Mouse (Mus musculus) cerebellum, adult 11-12 months (tissue): Measurements from ENCODE around the gene Pdia2.
A peak's percentile ranks its signal among the peaks of the same experiment; 100 is the strongest.

Source experiments
- DNase-seq: peaks from one replicate; pipeline ENCODE4 v3.0.0; 2022

Gene Pdia2

DNA sequence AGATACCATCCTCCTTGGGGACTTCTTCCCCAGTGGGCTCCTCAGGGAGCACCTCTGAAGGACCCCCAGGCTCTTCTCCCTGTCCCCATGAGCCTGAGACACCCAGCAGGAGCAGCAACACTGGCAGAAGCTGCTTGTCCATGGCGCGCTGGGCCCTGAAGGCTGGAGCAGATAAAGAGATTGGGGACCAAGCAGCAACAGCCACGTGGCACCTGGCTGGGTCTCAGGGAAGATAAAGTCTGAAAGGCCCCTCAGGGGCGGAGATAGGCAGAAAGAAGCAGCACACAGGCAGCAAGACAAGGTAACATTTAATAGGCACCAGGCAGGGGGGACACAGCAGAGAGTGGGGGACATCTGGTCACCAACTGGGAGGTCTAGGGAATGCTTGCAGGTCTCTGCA, at the start of gene Pdia2:
Pdia2 (minus strand) TSS at position 196 of the 400 bp plus-strand sequence.
- DNase-seq = no peak

DNA sequence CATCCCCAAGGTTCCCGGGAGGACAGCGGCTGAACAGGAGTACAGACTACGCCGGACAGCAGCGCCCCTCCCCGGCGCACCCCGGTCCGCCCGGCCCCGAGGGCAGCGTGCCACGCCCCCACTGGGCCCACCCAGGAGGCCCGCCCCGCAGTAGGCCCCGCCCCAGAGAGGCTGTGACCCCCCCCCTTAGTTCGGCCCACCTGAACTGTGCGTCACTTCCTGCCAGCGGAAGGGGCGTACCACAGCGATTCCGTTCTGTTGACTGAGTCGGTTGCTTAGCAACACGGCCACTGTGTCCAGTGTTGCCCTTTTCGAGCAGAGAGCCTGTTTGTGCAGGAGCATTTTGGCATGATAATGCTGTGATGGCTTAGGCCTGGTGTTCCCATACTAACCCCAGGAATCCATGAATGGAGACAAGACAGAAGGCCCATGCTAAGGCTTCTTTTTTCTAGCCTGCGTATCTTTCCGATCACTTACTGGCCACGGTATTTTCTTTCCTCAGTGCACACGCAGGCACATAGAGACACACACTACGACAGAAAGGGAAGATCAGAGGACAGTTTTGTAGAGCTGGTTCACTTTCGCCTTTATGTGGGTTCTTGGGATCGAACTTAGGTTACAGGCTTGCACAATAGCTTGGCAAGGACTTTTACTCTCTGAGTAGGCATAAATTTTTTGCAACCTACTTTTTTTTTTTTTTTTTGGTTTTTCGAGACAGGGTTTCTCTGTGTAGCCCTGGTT, 45.4 kb upstream of the Pdia2 start, which contains the start of gene Fam234a:
Fam234a (minus strand) TSS at position 142 of the 741 bp plus-strand sequence.
- peak; percentile 93 for DNase-seq

DNA sequence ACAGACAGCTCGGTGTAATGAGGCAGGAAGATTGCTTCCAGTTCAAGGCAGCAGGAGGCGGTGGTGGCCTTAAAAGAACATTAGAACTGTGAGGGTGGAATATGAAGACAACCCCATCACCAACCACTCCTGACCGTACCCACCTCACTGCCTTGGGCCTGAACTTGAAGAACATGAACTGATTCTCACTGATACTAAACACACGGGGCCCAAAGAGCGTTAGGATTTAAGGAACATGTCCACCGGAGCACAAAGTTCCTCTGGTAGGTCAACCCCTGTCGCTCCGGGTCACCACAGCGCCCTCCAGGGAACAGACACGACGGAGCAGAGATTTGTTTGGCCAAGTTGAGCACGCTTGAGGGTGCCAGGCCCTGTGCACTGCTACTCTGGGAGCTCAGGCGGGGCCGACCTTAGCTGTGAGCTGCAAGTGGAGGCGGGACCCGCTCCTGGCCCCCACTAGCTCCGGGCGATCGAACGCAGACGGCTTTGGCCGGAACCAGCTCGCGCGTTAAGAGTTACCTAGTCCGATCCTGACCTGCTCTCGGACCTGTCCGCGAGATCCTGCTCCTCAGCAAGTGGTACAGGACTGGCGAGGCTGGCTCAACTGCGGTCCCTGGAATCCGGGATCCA, 44.7 kb upstream of the Pdia2 start:
- no peak for DNase-seq

DNA sequence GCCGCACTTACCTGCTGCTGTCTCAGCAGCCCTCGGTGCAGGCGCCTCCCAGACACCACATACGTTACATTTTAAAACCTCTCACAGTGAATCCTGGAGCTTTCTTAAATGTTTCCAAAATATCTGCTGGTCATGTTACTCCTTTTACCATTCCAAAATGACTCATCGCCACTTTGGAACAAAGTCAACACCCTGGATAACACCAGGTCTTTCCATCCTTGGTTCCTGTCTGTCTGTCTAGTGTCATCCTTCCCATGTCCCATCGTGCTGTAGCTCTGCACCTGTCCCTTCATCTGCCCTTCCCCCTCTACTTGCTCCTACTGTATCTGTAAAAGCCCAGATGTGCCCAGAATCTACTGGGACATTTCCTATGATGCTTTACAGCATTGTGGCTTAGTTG, 42.1 kb upstream of the Pdia2 start:
- no peak for DNase-seq

DNA sequence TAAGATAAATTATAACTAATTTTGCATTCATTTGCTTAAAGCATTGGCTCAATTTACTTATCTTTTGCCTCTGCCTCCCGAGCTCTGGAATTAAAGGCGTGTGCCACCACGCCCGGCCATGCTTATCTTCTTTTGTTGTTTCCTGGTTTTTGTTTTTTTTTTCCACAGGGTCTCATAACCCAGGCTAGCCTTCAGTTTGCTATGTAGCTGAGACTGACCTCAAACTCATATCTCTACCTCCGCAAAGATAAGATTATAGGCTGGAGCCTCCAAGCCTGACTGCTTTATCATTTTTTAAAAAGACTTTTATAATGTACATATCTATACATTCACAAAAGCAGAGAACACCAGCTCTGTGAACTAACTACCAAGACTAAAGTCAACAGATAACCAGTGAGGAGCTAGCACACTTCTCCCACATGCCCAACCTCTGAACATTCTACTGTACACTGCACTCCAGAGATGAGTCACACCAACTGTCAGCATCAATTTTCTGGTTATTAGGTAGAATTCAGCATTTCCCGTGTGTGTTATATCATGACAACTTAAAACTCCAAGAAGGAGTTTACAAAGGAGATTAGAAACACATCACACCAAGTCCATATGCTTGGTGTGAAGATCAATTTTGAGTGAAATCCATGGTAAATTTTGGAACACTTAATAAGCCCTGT, 41.4 kb upstream of the Pdia2 start:
- DNase-seq = no peak

DNA sequence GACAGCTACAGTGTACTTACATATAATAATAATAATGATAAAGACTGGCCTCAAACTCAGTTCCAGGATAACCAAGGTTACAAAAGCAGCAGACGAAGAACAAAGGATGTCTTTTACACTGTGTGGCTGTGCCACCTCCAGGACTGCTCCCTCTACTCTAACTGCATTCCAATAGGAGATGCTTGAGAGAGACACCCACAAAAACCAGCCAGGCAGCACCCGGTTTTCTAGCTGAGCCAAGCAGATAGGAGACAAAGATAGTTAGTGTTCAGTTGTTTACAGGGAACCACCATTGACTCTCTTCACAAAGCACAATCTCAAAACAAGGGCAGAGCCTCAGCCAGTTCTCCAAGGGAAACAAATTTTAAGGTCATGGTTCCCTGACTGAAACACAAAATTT, 40.7 kb upstream of the Pdia2 start:
- DNase-seq = no peak

DNA sequence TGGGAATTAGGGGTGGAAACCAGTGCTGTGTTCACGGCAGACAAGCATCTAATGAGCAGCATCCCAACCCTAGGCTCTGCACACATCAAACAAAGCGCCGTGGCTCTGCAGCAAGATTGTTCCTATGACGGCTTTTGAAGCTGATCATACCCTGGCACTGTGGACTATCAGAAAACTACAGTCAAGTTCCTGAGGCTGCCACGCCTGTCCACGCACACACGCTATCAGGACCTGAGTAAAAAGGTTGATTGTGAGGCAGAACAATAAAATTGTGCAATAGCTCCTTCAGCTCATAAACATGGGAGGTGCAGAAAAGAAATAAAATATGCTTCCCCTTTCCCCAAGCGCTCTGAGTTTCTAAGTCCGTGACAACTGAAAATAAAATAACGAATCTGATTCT, 38.8 kb upstream of the Pdia2 start:
- DNase-seq = no peak

DNA sequence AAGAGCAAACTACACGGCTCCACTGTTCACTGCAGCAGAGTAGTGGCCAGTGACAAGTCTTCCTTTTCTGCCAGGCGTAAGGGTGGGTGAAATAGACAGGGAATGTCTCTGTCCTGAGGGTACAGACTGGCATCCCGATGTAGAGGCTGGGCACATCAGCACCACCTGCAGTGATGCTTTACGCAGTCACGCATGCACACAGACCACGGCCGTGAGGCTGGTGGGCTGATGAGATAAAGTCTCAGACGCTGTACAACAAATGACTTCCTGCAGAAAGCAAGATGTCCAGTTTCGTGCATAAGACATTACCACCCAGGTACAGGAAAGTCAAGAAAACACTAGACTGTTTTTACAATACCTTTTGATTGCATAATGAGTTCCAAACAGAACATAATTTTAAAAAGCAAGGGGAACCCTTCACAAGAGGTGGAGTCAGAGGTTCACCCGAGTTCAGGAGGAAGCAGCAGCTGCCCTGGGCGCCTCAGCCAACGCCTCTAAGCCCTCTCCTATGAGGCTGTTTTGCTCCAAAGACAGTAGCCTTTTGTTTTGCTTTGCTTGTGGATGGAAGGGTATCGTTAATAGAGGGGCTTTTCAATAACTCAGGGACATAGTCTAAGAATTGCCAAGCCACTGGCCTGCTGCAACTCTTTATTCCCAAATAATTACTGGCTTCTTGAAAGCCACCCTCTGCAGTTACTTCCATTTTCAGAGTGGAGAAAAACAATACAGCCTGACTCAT, 36.4 kb upstream of the Pdia2 start:
- DNase-seq = no peak

DNA sequence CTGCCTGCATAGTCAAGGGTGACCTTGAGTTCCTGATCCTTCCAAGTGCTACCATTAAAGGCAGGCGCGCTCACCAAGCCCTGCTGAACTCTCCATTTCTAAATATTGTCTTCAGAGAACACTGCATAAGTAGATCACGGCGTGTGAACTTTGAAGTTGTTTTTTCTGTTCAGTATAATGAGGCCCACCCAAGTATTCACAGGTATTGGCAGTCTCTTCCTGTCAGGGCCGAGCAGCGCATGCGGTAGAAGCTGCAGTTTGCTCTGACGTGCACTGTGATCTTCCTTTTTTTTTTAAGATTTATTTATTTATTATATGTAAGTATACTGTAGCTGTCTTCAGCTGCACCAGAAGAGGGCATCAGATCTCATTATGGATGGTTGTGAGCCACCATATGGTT, 35.5 kb upstream of the Pdia2 start:
- no peak for DNase-seq

DNA sequence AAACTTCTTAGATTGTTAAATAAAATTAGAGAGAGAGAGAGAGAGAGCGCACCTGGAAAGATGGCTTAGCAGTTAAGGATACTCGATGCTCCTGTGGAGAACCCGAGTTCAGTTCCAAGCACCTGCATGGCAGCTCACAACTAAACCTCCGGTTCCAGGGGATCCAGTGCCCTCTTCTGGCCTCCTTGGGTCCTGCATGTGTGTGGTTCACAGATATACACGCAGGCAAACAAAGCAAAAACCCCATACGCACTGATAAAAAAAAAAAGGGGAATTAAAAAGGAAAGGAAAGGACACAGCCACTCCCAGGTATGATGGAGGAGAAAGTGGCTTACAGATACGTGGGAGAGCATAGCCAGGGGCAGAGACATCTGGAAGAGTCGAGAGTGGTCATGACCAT, 34.0 kb upstream of the Pdia2 start:
- DNase-seq = no peak

DNA sequence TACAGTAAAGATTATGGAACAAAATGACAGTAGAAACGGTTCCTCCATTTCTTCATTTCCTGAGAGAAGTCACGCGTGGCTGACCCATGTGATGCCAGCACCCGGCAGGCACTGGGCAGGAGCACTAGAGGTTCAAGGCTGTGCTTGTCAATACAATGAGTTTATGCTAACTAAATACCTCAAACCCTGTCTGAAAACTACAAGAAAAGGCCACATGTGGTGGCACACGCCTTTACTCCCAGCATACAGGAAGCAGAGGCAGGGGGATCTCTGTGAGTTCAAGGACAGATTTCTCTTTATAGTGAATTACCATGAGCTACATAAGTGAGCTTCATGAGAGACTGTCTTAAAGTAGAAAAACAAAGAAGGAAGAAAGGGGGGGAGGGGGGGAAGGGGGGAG, 32.3 kb upstream of the Pdia2 start:
- DNase-seq = no peak

DNA sequence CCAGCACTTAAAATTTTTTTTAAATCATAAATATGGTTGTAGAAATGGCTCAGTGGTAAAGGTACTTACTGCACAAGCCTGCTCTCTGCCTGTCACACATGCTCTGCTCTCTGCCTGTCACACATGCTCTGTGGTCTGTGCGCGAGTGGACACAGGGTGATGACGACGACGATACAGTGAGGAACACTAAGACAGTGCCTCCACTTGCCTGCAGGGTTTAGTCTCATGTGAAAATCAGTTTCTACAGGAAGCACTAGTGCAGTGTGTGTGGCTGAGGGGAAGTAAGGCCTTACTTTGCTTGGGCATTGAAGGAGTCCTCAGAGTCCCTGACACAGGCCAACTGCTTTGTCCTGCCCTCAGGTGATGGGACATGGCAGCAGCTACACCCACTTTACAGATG, 30.9 kb upstream of the Pdia2 start:
- no peak for DNase-seq

DNA sequence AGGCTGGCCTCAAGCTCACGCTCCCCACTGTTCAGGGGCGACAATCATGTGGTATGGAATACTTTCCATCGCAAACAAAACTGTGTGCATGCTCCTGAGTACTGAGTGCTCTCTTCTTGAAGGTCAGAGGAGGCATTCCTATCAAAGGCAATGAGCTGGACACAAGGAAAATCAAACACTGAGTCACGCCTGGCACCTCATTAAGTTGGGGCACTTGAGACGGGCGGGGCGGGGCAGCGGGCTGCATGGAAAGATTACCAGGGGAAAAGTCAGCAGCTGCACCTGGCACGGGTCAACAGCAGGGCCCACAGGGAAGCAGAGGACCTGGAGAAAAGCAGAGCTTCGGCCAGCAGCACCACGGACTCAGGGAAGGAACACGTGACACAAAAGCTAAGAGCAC, 26.3 kb upstream of the Pdia2 start:
- DNase-seq = no peak

DNA sequence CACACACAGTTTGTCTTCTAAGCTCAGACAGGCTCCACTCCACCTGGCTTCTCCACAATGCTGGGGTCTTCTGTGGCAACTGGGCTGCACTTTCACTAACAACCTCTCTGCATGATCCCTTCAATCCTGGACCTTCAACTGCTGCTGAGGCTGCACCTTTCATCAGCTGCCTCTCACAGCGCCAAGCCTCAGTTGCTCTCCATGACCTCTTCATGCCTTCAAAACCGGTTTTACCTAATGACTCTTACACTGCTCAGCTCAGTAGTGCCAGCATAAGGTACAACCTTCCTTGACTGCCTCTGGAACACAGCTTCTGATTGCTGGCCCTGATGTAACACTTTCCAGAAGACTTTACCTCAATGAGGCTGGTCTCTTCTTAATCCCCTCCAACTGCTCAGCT, 22.6 kb upstream of the Pdia2 start:
- DNase-seq = no peak

DNA sequence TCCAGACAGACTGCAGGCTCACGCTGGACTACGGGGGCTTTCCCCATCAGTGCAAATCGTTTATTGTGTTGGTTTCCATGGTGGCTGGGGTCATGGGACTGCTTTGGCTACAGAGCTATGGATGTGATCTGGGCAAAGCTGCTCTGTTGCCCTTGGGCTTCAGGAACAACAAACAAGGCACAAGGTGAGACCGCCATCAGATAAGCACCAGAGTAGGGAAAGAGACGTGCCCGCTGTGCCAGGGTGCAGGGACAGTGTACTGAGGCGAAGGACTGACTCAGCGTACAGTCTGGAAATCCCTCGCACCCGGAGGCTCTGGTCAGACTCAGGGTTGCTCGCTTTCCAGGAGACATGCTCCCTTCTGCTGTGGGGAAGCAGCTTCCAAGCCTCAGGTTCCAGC, 13.8 kb upstream of the Pdia2 start:
- no peak for DNase-seq

DNA sequence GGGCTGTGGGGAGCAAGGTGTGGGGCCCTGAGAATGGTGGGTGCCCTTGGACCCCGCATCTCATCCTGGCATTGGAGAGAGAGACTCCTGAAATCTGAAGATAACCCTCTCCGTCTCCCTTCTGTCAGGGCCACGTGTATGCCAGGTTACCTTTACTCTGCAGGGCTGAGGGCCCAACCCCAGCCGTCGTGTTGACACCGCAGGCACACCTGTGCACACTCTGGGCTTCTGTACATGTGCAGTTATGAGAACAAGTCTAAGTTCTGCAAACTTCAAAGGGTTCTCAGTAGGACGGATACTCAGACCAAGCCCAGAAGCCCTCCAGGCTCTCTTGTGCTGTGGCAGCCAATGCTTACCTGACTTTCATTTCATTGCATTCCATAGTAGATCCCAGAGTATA, 13.4 kb upstream of the Pdia2 start:
- no peak for DNase-seq

DNA sequence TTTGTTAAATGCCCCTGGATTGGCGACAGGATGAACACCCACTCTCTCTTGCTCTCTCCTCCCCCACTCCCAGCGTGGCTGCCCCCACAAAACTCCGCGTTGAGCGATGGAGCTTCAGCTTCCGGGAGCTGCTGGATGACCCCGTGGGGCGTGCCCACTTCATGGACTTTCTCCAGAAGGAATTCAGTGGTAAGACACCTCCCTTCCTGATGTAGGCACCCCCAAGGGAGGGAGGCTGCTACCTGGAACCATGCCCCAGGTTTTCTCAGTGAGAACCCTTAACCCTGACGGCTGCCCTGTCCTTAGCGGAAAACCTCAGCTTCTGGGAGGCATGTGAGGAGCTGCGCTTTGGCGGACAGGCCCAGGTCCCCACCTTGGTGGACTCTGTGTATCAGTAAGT, 8.8 kb upstream of the Pdia2 start, which contains the start of gene Arhgdig:
Arhgdig (minus strand) TSS at position 101 of the 400 bp plus-strand sequence.
- DNase-seq = no peak

DNA sequence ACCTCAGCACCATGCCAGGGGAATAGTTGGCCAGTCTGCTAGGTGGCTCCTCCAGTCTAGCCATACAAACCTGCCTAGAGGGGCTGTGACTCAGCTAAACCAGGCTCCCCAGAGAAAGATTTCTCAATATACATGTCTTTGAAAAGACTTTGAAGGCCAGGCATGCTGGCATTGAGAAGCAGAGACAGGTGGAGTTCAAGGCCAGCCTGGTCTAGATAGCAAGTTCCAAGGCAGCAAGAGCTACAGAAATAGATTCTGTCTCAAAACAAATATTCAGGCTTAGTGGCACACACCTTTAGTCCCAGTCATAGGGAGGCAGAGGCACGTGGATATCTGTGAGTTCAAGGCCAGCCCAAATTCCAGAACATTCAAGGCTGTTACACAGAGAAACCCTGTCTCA, 7.5 kb upstream of the Pdia2 start:
- DNase-seq = no peak

DNA sequence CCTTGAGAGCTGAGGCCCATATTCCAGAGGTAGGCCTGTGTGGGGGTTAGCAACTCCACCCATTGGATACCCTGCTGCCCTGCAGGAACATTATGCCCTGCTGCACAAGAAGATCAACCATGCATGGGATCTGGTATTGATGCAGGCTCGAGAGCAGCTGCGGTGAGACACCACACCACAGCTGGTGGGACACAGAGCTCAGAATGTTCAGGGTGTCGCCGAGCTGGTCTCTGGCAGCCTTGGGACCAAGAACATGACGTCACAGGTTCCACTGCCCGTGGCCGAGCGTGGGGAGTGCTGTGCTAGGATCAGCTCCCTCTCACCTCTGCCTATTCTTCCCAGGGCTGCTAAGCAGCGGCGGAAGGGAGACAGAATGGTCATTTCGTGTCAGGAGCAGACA, 5.9 kb upstream of the Pdia2 start:
- no peak for DNase-seq

DNA sequence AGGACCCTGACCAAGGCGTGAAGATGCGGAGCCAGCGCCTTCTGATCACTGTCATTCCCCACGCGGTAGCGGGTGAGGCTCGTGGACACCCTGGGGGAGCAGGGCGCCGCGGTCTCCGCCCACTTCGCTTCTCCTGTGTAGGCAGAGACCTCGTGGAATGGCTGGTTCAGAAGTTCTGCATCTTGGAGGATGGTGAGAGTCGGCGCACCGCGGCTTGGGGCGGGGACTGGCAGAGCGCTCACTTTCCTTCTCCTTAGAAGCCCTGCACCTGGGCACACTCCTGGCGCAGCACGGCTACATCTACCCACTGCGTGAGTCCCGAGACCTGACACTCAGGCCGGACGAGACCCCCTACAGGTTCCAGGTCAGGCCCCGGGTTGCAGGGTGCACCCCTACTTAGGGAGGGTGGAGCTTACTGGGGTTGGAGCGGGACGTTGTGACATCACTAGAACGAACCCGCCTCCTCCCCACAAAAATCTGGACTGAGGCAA, 4.5 kb upstream of the Pdia2 start:
- DNase-seq = peak; percentile 33

DNA sequence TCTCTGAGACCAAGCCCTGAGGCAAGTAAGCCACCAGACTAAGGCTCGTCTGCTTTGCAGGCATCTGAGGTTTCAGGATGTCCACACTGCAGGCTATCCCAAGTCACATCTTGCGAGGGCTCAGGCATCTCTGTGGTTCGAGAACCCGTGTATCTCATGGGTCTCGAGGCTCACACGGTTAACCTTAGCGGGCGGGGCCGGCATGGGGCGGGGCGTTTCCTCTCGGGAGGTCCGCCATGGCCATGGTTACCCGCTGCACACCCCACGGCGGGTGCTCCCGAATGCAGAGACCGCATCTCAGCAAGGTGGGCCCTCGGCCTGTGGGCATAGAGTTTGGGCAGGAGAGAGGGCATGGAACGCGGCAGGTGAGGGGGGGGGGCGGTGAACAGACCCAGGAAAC, 3.9 kb upstream of the Pdia2 start, which contains the start of gene Rgs11:
Rgs11 (plus strand) TSS at position 215 of the 400 bp plus-strand sequence.
- DNase-seq = no peak

DNA sequence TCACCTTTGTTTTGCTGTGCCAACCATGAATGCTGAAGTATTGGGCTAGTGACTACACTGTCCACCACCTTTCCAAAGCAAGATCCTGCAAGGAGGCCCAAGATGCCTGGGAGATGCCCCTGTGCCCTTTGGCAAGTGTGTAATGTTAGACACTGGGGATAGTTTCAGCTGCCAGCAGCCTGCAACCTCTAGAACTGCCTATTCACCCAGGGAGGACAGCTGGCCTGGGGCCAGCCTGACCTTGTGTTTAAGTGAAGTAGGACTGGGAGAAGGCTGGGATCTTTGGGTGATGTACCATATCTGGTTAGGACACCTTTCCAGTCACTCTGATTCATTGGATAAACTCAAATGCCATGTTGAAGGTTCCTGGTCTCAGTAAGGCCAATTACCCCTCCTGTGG, 3.1 kb upstream of the Pdia2 start:
- DNase-seq = no peak
